Mouse (Mus musculus) spleen, postnatal 10 days (tissue): Measurements from ENCODE around the gene Podnl1.

ENCODE experiments used
- DNase-seq, 2 experiments: peaks; one replicate each; pipeline ENCODE4 v3.0.0; 2021 to 2022; ENCODE audit warnings: low spot score in 2 of 2

The Podnl1 gene

DNA sequence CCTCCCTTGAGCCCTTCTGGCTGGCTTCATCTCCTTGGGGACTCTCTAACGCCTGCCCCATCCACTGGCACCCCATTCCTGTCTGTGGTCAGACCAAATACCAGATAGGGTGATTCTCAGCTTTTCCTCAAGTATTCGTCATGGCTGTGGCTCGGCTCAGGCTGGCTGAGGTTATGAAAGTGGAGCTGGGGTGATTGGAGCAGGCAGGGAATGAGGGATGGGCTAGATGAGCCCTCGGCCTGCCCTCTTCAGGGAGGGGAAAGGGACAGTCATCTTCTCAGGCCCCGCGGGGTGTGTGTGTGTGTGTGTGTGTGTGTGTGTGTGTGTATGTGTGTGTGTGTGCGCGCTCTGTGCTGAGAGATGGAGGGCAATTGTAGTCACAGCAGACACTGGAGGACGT, at the start of gene Podnl1:
Podnl1 (plus strand) TSS at position 334 of the 400 bp plus-strand sequence.
- no peak for DNase-seq

GRCm38 (mm10) chr8:84076412-84076811, 49.4 kb upstream of the Podnl1 start:
- no peak for DNase-seq

- no peak for DNase-seq
Measured at GRCm38 (mm10) chr8:84076849-84077248, 48.9 kb upstream of the Podnl1 start.

GRCm38 (mm10) chr8:84079206-84079605, 46.6 kb upstream of the Podnl1 start:
- no peak for DNase-seq

- DNase-seq: no peak
Measured at GRCm38 (mm10) chr8:84083829-84084241, 42.0 kb upstream of the Podnl1 start.

DNA sequence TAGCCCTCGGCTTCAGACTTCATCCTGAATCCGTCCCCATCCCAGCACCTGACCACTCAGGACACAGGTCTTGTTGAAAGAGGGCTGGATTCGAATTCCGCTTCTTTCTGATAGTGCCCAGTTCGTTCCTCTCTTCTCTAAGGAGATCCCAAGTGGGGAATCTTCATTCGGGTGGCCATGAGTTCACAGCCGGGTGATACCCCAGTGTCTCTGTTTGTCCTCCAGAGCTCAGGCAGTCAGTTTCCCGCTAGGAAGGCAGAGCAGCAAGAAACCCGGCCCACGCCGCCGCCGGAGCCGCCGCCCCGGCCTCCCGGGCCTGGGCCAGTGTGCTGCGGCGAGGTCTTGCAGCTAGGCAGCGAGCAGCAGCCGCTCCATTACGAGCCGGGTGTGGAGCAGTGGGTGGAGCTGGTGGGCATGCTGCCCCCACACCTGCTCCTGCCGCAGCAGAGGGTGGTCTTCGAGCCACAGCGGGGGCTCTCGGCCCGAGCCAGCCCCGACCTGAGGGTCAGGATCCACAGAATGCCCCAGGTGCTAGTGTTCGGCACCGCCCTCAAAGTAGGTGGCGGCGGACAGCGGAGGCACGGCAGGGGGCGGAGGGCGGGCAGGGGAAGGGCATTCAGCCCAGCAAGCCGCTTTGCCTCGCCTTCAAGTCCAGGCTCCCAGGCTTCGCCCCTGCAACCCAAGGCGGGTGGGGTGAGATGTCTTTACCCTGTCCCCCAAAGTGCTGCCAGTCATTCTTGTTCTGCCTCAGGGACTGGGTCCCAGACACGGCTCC, 41.3 kb upstream of the Podnl1 start:
- DNase-seq: no peak

DNA sequence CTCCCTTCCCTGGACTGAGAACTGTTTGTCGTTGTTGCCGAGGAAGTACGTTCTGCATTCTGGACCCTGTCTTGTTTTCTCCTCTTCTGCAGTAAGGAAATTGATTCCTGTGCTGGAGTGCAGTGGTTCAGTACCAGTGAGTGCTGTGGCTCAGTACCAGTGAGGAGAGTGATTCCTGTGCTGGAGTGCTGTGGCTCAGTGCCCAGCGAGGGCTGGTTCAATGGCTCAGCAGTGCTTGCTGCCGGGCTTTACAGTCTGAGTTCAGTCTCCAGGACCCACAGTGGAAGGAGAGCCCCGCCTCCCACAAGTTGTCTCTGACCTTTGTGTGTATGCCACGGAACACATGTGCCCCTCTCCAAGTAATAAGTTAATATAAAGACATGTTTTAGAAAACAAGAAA, 38.6 kb upstream of the Podnl1 start:
- DNase-seq: no peak

- no peak for DNase-seq
Measured at GRCm38 (mm10) chr8:84087821-84088220, 38.0 kb upstream of the Podnl1 start.

DNA sequence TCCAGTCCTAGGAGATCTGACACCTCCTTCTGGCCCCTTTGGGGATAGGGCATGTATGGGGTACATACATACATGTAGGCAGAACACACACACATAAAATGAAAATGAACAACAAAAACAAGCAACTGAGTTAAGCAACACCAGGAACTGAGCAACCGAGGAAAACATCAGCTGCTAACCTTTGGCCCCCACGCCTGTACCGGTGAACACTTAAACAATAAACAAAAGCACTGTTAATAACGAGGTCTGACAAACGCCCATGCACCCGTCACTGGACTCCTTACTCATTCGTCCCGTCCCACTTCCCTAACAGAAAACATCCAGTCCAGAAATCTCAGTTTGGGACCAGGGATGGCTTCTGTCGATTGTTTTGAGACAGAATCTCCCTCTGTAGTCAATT, 36.5 kb upstream of the Podnl1 start:
- no peak for DNase-seq

GRCm38 (mm10) chr8:84090585-84090984, 35.2 kb upstream of the Podnl1 start:
- no peak for DNase-seq

DNA sequence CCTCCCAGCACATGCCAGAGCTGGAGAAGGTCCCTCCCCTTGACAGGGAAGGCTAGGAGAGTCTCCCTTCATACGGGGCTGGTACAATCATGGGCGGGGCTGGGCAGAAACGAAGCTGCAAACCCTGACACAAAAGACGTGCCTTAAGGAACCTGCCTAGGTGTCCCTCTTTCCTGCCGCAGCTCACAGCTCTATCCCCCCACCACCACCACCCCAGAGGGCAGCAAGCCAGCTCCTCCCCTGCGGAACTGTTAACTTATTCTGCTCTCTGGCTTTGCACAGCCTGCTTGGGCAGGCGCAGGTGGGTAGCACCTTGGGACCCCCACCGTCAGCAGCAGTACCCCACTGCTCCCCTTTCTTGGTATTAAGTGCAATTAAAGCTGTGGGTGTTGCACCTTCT, 29.7 kb upstream of the Podnl1 start:
- no peak for DNase-seq

DNA sequence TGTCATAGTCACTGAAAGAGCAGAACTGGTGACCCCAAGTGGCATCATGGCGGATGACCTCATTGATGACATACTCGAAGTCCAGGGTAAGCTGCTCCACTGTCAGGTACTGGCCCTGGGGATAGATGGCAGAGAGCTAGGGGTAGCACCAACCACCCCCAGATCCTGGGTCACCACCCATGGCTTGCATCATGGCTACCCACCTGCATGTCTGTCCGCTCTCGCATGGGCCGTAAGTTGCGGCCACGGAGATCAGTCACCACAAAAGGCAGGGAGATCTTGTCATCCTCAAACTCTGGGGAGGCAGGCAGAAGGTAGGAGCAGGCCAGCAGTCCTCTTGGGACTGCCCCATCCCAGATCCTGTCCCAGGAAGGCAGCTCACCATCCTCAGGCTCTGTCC, 27.4 kb upstream of the Podnl1 start:
- no peak for DNase-seq

DNA sequence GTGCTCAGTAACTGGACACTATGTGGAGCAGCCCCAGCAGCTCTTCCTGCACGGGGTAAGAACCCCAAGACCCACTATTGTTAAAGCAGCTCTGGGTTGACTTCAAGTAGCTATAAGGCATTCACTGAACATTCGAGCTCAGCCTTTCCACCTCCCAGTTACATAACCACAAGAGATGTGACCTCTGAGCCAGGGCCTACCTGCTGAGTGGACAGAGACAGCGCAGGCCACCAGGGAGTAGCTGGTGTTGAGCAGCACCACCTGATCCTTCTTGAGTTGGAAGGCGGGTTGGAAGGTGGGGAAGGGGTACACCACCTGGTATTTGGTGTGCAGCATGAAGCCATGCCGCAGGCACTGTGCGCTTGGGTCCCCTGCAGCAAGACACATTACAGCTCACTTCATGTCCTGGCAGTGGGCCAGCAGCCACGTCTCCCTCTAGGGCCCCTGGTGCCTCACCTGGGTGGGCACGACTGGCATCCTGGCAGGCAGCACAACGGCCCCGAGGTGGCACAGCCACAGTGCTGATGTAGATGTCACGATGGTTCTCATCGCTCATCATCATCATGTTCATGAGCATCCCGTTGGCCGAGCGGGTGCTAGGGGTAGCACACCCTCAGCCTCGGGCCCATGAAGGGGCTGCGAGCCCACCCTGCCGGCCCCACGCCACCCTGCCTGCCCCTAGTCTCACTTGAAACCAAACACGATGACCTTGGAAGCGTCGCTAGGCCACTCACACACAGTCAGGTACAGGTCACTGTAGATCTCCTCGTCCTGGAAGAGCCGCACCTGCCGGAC, 24.1 kb upstream of the Podnl1 start:
- DNase-seq: no peak

DNA sequence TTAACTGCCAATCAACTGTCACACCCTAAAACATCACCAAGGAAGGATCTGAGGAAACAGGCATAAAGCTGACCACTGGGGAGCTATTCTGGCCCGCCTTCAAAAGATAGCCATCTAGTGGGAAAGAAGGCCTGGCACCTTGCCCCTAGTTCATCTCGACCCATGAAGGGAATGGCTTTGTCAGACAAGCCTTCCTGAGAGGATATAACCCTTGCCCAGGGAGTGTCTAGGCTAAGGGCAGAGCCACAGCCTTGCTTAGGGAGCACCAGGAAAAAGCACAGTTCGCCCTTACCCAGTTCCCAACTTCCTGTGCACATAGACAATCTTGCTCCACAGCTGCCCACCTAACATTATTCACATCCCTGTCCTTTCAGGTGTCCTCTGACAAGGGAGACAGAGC, 22.2 kb upstream of the Podnl1 start:
- DNase-seq: peak in 1 of 2 experiments; percentile 25

DNA sequence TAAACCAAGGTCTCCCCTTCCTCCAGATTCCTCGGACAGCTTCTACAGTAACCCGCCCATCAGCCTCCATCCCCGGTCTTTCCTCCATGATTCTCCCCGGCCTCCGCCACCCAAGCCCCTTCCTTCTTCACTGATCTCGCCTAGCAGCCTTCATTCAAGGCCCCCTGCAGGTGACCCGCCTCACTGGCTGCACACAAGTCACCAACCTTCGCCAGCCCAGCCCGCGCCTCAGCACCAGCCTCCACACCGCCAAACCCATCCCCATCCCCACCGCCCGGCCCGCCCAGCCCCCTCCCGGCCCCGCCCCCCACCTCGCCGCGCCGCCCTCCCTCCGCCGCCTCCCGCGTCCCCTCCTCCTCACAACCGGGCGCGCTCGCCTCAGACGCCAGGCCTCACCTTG, 21.6 kb upstream of the Podnl1 start:
- peak in 1 of 2 experiments; percentile 80 for DNase-seq

GRCm38 (mm10) chr8:84104697-84105609, 20.8 kb upstream of the Podnl1 start, which contains the start of gene Dcaf15:
Gene Dcaf15, minus strand, starts transcription at chr8:84104768.
- DNase-seq: peak; percentile 98 to 100

DNA sequence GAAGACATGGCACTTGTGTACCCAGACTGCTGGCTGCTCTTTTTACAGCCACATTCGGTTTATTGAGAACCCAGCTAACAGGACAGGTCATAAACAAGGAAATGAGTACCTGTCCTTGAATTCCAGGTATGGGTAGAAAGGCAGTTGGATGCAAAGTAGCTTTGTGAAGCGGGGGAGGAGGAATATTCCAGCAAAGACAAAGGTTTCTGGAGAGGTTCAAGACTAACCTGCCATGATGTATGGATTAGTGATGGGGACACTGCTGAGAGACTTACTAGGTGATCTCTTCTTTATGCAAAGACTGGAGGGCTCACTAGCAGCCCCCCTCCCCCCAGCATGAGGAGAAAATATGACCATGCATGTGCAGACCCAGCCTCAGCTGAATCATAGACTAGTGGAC, 20.1 kb upstream of the Podnl1 start:
- no peak for DNase-seq

DNA sequence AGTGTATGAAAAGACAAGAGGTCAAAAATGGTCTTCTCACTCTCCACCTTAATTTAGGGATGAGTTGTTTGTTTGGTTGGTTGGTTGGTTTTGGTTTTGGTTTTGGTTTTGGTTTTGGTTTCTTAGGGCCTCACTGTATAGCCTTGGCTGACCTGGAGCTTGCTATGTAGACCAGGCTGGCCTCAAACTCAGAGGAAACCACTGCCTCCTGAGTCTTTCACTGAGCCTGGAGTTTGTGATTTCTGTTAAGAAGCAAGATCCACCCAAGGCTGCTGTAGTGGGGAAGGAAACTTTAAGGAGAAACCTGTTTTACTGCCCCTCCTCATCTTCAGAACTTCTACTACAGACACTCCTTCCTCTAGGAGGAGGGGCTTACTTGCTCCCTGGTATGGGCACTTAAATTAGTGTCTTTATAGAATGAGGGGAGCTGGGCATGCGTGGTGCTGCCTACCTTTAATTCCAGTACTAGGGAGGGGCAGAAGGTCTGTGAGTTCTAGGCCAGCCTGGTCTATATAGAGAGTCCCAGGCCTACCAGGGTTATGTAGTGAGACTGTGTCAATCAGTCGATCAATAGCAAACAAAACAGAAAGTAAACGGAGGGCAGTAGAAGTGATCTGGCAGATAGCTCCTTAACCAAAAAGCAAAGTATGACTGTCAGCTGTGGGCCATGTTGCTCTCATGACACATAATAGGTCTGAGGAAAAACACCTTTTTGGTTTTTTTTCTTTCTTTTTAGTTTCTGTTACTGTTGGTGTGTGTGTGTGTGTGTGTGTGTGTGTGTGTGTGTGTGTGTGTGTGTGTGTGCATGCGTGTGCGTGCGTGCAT, 19.4 kb upstream of the Podnl1 start:
- DNase-seq: no peak

GRCm38 (mm10) chr8:84115646-84116045, 10.1 kb upstream of the Podnl1 start:
- no peak for DNase-seq

DNA sequence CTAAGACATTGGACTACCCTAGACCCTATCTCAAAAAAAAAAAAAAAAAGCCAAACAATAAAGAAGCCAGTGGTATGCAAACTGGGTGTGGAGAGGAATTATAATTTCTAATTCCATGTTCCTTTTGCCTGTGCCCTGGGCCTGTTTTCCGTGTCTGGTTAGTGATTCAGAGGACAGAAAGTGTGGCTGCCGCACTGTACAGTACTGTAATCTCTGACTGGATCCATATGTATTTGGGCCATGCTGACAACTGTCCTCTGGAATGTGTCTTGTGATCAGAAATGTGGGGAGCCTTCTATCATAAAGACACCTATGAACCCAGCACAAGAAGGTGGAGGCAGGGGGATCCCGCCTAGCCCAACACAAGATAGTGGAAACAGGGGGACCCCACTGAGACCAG, 3.6 kb upstream of the Podnl1 start:
- DNase-seq: no peak

GRCm38 (mm10) chr8:84126742-84127141, 953 bp downstream of the Podnl1 start:
- DNase-seq: no peak
